Mouse (Mus musculus) frontal cortex, postnatal 36 days (tissue): ENCODE measurements around the gene Fgfr2.

Experiments used
- DNase-seq, 2 experiments: peaks; one replicate each; pipeline ENCODE4 v3.0.0; 2022; ENCODE audit warnings: low spot score in 2 of 2

Fgfr2 gene

GRCm38 (mm10) chr7:132270364-132270763, 852.8 kb downstream of the Fgfr2 start:
- DNase-seq: no peak

- no peak for DNase-seq
Observed at GRCm38 (mm10) chr7:132269661-132270060, 853.5 kb downstream of the Fgfr2 start.

GRCm38 (mm10) chr7:132267721-132268498, 855.2 kb downstream of the Fgfr2 start:
- DNase-seq: no peak

- DNase-seq: peak in 1 of 2 experiments; percentile 66
Observed at GRCm38 (mm10) chr7:132264763-132265162, 858.4 kb downstream of the Fgfr2 start.

- DNase-seq: no peak
Observed at GRCm38 (mm10) chr7:132263186-132263585, 860.0 kb downstream of the Fgfr2 start.

DNA sequence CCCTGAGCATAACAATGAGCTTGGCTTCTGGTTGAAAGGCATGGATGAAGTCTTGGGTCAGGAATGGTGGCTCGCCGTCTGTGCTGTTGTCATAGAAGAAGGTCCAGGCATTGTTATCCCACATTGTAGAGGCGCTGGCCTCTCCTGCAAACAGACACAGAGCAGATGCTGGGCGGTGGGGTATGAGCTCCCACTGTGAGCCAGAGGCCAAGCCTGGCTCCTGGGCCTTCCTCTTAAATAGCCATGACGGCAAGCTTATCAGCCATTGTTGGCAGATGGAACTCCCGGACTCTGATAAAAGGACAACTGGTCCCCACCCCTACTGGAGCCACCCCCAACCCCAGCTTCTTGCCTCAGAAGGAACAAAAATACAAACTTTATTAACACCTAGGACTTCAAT, 860.5 kb downstream of the Fgfr2 start:
- no peak for DNase-seq

- DNase-seq: no peak
Observed at GRCm38 (mm10) chr7:132261885-132262284, 861.3 kb downstream of the Fgfr2 start.

GRCm38 (mm10) chr7:132260632-132261031, 862.5 kb downstream of the Fgfr2 start:
- no peak for DNase-seq

GRCm38 (mm10) chr7:132258817-132259216, 864.3 kb downstream of the Fgfr2 start:
- DNase-seq: no peak

- DNase-seq: no peak
Observed at GRCm38 (mm10) chr7:132258216-132258615, 864.9 kb downstream of the Fgfr2 start.

DNA sequence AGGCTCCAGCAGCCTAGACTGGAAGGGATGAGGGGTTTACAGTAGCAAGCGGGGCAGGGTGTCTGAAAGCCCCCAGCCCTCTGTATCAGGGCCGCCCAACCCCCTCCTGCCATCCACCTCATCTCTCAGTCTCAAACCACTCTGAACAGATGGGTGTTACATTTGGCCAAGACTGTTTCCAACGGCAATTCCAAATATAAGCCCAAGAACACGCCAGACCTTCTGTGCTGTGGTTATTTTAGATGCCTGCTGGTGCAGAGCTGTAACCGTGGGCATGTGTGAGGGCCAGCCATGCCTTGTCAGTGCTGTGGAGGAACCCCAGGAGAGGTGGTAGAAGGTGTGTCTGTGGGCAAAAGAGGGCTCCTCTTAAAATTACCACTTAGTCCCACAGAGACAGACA, 869.6 kb downstream of the Fgfr2 start:
- peak; percentile 56 to 90 for DNase-seq

- DNase-seq: no peak
Observed at GRCm38 (mm10) chr7:132253078-132253477, 870.1 kb downstream of the Fgfr2 start.

- no peak for DNase-seq
Observed at GRCm38 (mm10) chr7:132249563-132250119, 873.5 kb downstream of the Fgfr2 start.

- DNase-seq: no peak
Observed at GRCm38 (mm10) chr7:132247567-132247966, 875.6 kb downstream of the Fgfr2 start.

- DNase-seq: no peak
Observed at GRCm38 (mm10) chr7:132247091-132247490, 876.1 kb downstream of the Fgfr2 start.

DNA sequence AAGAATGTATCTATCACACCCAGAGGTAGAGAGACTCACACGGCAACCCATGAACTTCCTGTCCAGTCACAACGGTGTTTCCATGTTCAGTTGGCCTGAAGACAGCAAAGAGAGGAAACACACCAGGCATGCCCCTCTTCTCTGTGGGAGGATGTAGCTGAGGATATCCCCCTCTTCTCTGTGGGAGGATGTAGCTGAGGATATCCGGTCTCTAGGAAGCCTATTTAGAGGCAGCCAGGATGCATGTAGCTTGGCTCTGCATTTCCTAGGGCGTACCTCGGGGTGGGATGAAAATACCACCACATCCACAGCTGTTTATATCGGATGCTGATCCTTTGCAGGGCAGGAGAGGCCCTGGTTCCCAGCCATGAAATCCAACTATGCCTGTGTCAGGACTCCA, 877.4 kb downstream of the Fgfr2 start:
- no peak for DNase-seq

DNA sequence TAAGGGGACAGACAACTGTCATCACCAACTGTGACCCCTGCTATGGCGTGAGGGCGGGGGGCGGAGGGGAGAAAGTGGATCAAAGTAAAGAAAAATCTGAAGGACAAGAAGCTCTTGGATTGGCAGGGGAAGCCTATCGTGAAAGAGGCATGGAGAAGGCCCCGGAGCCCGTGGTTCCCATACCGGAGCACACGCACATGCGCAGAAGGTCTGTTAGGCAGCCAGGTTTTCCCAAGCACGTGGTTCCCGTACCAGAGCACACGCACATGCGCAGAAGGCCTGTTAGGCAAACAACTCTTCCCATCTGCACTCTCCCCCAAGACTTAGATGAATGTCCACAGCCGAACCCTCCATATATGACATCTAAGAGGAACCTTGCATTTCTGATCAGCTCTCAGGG, 878.5 kb downstream of the Fgfr2 start:
- DNase-seq: no peak

GRCm38 (mm10) chr7:132243225-132243624, 879.9 kb downstream of the Fgfr2 start:
- DNase-seq: no peak

DNA sequence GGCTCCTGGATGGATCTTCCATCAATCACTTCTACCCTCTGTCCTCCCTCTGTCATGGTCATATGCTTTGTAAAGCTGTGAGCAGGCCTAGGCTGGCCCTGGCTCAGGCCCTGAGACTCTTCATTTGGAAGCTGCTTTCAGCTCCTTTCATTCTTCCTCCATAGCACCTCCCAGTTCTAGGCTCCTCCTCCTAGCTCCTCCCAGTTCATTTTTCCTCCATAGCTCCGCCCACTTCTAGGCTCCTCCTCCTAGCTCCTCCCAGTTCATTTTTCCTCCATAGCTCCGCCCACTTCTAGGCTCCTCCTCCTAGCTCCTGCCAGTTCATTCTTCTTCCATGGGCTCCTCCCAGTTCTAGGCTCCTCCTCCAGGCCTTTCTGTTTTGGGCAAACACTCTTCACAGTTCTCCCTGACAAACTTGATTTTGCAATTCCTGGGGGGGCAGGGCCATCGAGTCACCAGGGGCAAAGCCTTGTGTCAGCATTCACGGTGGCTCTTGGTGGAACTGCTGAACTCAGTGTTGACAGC, 880.5 kb downstream of the Fgfr2 start:
- no peak for DNase-seq

DNA sequence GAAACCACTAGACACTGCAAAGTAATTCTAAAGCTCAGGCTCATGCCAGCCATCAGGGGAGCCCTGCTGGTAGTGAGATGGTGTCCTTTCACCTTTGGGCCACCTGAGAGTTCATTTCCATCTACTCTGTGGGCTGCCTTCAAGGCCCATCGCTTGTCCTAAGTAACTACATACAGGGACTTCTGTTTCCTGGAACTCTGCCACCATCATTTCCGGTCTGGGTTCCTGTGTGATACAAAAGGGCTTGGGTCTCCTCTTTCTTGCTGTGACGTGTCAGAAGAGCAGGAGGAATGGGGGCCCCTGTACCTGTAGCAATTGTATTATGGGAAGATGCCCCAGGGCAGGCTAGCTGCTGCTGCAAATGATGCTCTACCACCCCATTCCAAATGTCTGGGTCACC, 884.2 kb downstream of the Fgfr2 start:
- DNase-seq: no peak

DNA sequence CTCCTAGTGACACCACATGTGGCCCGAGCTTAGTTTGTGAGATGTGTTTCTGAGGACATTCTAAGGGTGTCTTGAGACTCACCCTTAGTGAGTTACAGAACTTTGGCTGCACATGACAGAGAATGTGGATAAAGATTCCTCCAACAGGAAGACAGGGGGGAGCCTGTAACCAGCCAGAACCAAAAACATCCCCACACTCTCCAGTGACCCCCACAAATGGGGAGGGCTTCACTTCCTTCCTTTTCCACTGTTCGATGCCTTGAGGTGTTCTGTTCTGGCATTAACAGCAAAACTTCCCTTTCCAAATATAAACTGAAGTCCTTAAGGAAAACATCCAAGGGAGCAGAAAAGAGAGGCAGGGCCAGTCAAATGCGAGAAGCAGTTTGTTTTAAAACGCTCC, 886.0 kb downstream of the Fgfr2 start:
- no peak for DNase-seq

- DNase-seq: no peak
Observed at GRCm38 (mm10) chr7:132236789-132237188, 886.4 kb downstream of the Fgfr2 start.

DNA sequence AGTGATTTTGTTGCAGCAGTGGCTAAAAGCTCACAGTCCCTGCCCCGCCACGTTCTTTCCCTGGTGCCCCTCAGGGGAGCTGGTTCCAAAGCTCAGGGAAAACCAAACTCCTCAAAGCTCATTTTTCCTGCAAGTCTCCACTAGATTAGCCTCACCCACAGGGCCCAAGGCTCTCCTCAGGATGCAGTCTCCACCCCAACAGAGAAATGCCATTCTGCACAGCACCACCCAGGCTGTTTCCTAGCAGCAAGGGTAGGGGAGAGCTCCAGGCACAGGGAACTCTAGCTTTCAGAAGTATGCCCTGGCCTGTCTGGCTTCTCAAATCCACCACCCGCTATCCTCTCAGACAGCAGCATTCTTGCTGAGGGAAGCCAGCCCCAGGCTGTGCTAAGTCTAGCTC, 888.9 kb downstream of the Fgfr2 start:
- no peak for DNase-seq
